Mouse (Mus musculus): ENCODE measurements around the gene Zfp523. TPM values are rescaled to one million over a fixed set of nuclear protein-coding genes. Genes with fewer than 3 reads are reported as not detected.

The Zfp523 gene
- polyA plus RNA-seq, 1 experiment from 2014 or later = 19.2 TPM

DNA sequence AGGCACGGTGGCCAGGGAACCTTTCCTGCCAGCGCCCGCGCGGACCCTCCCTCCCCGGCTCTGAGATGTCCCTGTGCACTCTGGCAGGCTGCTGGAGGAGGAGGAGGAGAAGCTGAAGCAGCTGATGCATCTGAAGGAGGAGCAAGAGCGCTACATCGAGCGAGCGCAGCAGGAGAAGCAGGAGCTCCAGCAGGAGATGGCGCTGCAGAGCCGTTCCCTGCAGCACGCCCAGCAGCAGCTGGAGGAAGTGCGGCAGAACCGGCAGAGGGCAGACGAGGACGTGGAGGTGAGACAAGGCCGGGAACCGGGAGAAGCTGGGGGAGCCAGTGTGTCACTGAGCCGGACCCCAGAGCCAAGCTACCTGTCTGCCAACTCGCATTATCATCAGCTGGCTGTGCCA lies 49.1 kb downstream of the Zfp523 start:
- H3K9ac ChIP-seq (ENCODE audit: low read length) = peak overlapping the region; percentile 25; the same call in 1 of the 2 replicates
- H3K9me3 ChIP-seq (ENCODE audit: control insufficient read depth, low read length) = no peaks in the 10 kb centered on the region
- H3K36me3 ChIP-seq (ENCODE audit: control insufficient read depth, insufficient read depth, low read length) = no peaks in the 10 kb centered on the region
- H3K4me1 ChIP-seq (ENCODE audit: control insufficient read depth in 2 of 2, insufficient read depth in 2 of 2, low read length in 2 of 2) = peaks cover 5 to 9% of the 10 kb centered on the region in 2 experiments; a peak in 3 of 4 replicates
- WGBS = 2% methylated on average over 21 of the region's 21 CpGs
- ATAC-seq (ENCODE audit: insufficient number of reproducible peaks, insufficient read depth, low FRiP score, low read depth) = peak; percentile 32; the same call in 1 of the 2 replicates
- peak overlapping the region; percentile 26 to 34; a peak in 2 of 4 replicates for H3K4me3 ChIP-seq (ENCODE audit: control insufficient read depth in 1 of 2, insufficient read depth in 1 of 2, low read depth in 1 of 2, low read length in 2 of 2)
- no peak overlapping the region for H3K27ac ChIP-seq (replicated peaks in 1 of 2; ENCODE audit: control insufficient read depth in 1 of 2, insufficient read depth in 1 of 2, low read depth in 2 of 2, low read length in 2 of 2)
- peak overlapping the region; percentile 63 for H3K4me2 ChIP-seq (ENCODE audit: low read length)
- H3K27me3 ChIP-seq (ENCODE audit: control insufficient read depth, insufficient read depth, low read length) = no peaks in the 10 kb centered on the region

DNA sequence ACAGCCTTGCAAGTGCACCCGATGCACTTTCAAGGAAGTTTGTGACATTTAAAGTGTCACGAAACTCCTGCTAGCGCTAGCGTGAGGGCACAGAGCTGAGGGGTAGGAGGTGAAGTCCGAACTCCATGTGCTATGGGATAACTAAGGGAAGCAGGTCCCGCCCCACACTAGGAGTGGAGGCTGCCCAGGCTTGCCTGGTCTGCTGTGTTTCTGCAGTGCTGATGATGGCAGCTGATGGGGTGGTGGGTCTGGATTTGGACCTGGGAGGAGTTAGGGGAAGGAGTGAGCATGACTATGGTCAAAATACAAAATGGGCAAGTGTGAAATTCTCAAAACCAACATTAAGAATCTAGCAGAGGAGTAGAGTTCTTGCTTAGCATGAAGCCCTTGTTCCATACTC lies 53.6 kb downstream of the Zfp523 start:
- Histone ChIP-seq H3K27me3 (ENCODE audit: control insufficient read depth, insufficient read depth, low read length) (no peaks in the 10 kb centered on the region), H3K4me2 (ENCODE audit: low read length) (no peak overlapping the region), H3K4me1 (ENCODE audit: control insufficient read depth in 2 of 2, insufficient read depth in 2 of 2, low read length in 2 of 2) (peaks cover 3 to 16% of the 10 kb centered on the region in 2 experiments; a peak in 3 of 4 replicates), H3K9me3 (ENCODE audit: control insufficient read depth, low read length) (no peaks in the 10 kb centered on the region), H3K4me3 (ENCODE audit: control insufficient read depth in 1 of 2, insufficient read depth in 1 of 2, low read depth in 1 of 2, low read length in 2 of 2) (no peak overlapping the region), H3K9ac (ENCODE audit: low read length) (no peak overlapping the region), H3K36me3 (ENCODE audit: control insufficient read depth, insufficient read depth, low read length) (no peaks in the 10 kb centered on the region), H3K27ac (replicated peaks in 1 of 2; ENCODE audit: control insufficient read depth in 1 of 2, insufficient read depth in 1 of 2, low read depth in 2 of 2, low read length in 2 of 2) (no peak overlapping the region)
- no peak for ATAC-seq (ENCODE audit: insufficient number of reproducible peaks, insufficient read depth, low FRiP score, low read depth)
- WGBS = 74% methylated on average over 6 of the region's 6 CpGs

DNA sequence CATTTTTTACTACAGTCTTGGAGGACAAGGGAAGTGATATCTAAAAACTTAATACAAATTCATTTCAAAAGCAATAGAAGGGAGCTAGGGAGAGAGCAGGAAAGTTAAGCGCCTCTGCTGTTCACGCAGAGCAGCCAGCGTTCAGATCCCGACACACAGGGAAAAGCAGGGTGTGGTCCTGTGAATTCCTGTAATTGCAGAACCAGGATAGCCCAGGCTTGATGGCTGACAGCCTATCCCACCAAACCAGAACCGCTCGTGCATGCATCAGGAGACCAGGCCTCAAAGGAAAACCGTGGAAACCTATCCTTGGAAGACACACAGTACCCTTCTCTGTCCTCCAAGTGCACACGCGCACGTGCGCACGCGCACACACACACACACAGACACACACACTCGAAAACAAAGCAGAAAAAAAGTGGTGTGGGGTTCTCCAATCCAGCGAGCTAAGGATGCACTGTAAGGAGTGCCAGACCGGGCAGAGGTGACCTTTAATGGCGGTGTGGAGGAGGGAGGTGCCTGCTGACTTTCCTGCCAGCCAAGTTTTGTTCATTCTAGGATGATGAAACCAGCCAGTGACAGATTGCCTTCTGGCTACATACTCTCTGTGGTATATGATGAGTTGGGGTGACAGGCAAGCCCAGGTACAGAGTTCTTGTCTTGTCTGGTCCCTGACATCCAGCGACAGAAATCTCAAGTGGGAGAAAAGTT lies 54.3 kb downstream of the Zfp523 start:
- Histone ChIP-seq H3K4me3 (ENCODE audit: control insufficient read depth in 1 of 2, insufficient read depth in 1 of 2, low read depth in 1 of 2, low read length in 2 of 2) (no peak overlapping the region), H3K9ac (ENCODE audit: low read length) (no peak overlapping the region), H3K9me3 (ENCODE audit: control insufficient read depth, low read length) (no peaks in the 10 kb centered on the region), H3K4me2 (ENCODE audit: low read length) (no peak overlapping the region), H3K27ac (replicated peaks in 1 of 2; ENCODE audit: control insufficient read depth in 1 of 2, insufficient read depth in 1 of 2, low read depth in 2 of 2, low read length in 2 of 2) (no peak overlapping the region), H3K4me1 (ENCODE audit: control insufficient read depth in 2 of 2, insufficient read depth in 2 of 2, low read length in 2 of 2) (peaks cover 3 to 16% of the 10 kb centered on the region in 2 experiments; a peak in 3 of 4 replicates), H3K36me3 (ENCODE audit: control insufficient read depth, insufficient read depth, low read length) (no peaks in the 10 kb centered on the region), H3K27me3 (ENCODE audit: control insufficient read depth, insufficient read depth, low read length) (no peaks in the 10 kb centered on the region)
- ATAC-seq (ENCODE audit: insufficient number of reproducible peaks, insufficient read depth, low FRiP score, low read depth) = no peak
- WGBS = 79% methylated on average over 18 of the region's 18 CpGs

DNA sequence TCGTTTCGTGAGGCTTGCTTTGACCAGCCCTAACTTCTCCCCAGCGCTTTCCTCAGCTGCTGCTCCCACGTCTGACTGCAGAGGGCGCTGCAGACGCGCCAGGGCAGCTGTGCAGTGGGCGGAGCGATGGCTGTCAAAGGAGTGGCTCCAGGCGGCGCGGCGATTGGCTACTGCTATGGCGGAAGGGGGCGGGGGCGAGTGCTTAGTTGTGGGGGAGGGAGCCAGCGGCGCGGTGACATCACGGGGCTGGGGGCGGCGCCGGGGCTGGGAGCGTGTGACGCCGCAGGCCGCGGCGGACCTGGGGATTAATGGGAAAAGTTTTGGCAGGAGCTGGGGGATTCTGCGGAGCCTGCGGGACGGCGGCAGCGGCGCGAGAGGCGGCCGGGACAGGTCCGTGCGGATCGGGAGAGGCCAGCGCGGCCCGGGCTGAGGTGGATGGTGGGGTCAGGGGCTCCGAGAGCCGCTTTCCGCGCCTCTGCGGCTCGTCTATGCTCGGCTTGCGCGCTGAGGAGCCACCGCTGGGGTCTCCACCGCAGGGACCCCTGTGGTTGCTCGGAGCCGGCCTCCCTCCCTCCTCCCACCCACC lies 55.6 kb downstream of the Zfp523 start, which contains the start of gene Ppard:
Gene Ppard (plus strand): TSS at position 226 of the 586 bp plus-strand sequence.
- H3K4me1 ChIP-seq (ENCODE audit: control insufficient read depth in 2 of 2, insufficient read depth in 2 of 2, low read length in 2 of 2) = peaks cover 3 to 12% of the 10 kb centered on the region in 2 experiments; a peak in 3 of 4 replicates
- no peaks in the 10 kb centered on the region for H3K9me3 ChIP-seq (ENCODE audit: control insufficient read depth, low read length)
- peak within 1 kb of the TSS; percentile 96 for H3K9ac ChIP-seq (ENCODE audit: low read length)
- H3K4me2 ChIP-seq (ENCODE audit: low read length) = peak within 1 kb of the TSS; percentile 89
- H3K27me3 ChIP-seq (ENCODE audit: control insufficient read depth, insufficient read depth, low read length) = no peaks in the 10 kb centered on the region
- ATAC-seq (ENCODE audit: insufficient number of reproducible peaks, insufficient read depth, low FRiP score, low read depth) = peak; percentile 96
- under 1% methylated on average over 52 of the region's 57 CpGs for WGBS
- 0 out of 2 replicates have a peak, but pooled peaks cover 7% of the 10 kb centered on the region for H3K36me3 ChIP-seq (ENCODE audit: control insufficient read depth, insufficient read depth, low read length)
- peak within 1 kb of the TSS; percentile 87 to 88 for H3K4me3 ChIP-seq (ENCODE audit: control insufficient read depth in 1 of 2, insufficient read depth in 1 of 2, low read depth in 1 of 2, low read length in 2 of 2)
- H3K27ac ChIP-seq (replicated peaks in 1 of 2; ENCODE audit: control insufficient read depth in 1 of 2, insufficient read depth in 1 of 2, low read depth in 2 of 2, low read length in 2 of 2) = peak within 1 kb of the TSS; percentile 72 to 84

DNA sequence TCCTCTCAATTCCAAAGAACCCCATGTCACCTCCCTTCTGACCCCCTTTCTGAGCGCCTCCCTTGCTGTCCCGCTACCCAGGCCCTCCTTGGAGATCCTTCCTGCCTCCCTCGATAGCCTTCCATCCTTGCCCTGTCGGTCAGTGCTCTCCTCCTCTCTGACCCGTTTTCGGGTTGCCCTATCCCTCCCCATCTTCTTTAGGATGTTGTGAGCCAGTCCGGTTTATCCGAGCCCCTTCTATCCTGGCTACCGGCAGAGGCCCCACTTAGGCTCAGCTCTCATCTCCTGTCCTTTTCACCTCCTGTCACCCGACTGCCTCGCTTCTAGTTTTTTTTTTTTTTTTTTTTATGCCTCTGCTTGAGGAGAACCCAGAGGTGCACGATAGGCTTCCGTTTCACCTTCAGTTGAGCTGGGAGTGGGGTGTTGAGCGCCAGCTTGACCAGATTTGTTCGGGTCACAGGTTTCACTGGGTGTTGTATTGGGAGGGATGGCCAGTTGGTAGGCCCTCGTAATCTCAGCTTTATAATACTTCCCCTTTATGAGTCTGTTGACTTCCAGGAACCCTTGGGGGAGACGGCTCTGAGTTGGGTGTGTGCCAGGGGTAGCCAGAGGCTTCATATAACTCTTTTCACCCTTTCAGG lies 56.3 kb downstream of the Zfp523 start:
- no peak for ATAC-seq (ENCODE audit: insufficient number of reproducible peaks, insufficient read depth, low FRiP score, low read depth)
- H3K4me3 ChIP-seq (ENCODE audit: control insufficient read depth in 1 of 2, insufficient read depth in 1 of 2, low read depth in 1 of 2, low read length in 2 of 2) = peak overlapping the region; percentile 87 to 88
- 0 out of 2 replicates have a peak, but pooled peaks cover 7% of the 10 kb centered on the region for H3K36me3 ChIP-seq (ENCODE audit: control insufficient read depth, insufficient read depth, low read length)
- H3K9ac ChIP-seq (ENCODE audit: low read length) = peak overlapping the region; percentile 96
- peaks cover 3 to 12% of the 10 kb centered on the region in 2 experiments; a peak in 3 of 4 replicates for H3K4me1 ChIP-seq (ENCODE audit: control insufficient read depth in 2 of 2, insufficient read depth in 2 of 2, low read length in 2 of 2)
- peak overlapping the region; percentile 50 to 84; a peak in 3 of 4 replicates for H3K27ac ChIP-seq (replicated peaks in 1 of 2; ENCODE audit: control insufficient read depth in 1 of 2, insufficient read depth in 1 of 2, low read depth in 2 of 2, low read length in 2 of 2)
- H3K9me3 ChIP-seq (ENCODE audit: control insufficient read depth, low read length) = no peaks in the 10 kb centered on the region
- no peaks in the 10 kb centered on the region for H3K27me3 ChIP-seq (ENCODE audit: control insufficient read depth, insufficient read depth, low read length)
- peak overlapping the region; percentile 89 for H3K4me2 ChIP-seq (ENCODE audit: low read length)
- WGBS = 5% methylated on average over 17 of the region's 17 CpGs

DNA sequence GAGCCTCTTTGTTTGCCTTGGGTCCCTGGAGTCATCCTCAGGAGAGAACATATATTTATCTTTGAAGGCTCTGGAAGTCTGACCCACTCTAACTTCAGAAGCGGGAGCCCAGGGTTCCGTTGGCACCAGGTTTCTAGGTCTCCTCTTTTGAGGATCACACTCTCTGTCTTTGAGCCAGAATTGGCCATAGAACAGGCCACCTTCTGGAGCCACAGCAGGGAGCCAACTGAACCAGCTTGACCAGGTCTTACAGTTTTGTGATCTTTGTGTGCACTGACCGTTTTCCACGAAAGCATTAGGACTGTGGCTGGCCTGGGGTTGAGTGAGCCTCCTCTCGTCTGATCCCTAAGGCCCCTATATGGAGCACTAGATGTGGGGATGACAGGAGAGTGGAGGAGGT lies 57.7 kb downstream of the Zfp523 start:
- Histone ChIP-seq H3K4me2 (ENCODE audit: low read length) (no peak overlapping the region), H3K27ac (replicated peaks in 1 of 2; ENCODE audit: control insufficient read depth in 1 of 2, insufficient read depth in 1 of 2, low read depth in 2 of 2, low read length in 2 of 2) (no peak overlapping the region), H3K27me3 (ENCODE audit: control insufficient read depth, insufficient read depth, low read length) (no peaks in the 10 kb centered on the region), H3K4me1 (ENCODE audit: control insufficient read depth in 2 of 2, insufficient read depth in 2 of 2, low read length in 2 of 2) (peaks cover 3 to 12% of the 10 kb centered on the region in 2 experiments; a peak in 3 of 4 replicates), H3K9ac (ENCODE audit: low read length) (0 out of 2 replicates have a peak overlapping the region, but pooled peaks have one; percentile 38), H3K9me3 (ENCODE audit: control insufficient read depth, low read length) (no peaks in the 10 kb centered on the region), H3K4me3 (ENCODE audit: control insufficient read depth in 1 of 2, insufficient read depth in 1 of 2, low read depth in 1 of 2, low read length in 2 of 2) (no peak overlapping the region), H3K36me3 (ENCODE audit: control insufficient read depth, insufficient read depth, low read length) (peaks cover 12% of the 10 kb centered on the region; the same call in 1 of the 2 replicates)
- 91% methylated on average over 5 of the region's 5 CpGs for WGBS
- ATAC-seq (ENCODE audit: insufficient number of reproducible peaks, insufficient read depth, low FRiP score, low read depth) = no peak

DNA sequence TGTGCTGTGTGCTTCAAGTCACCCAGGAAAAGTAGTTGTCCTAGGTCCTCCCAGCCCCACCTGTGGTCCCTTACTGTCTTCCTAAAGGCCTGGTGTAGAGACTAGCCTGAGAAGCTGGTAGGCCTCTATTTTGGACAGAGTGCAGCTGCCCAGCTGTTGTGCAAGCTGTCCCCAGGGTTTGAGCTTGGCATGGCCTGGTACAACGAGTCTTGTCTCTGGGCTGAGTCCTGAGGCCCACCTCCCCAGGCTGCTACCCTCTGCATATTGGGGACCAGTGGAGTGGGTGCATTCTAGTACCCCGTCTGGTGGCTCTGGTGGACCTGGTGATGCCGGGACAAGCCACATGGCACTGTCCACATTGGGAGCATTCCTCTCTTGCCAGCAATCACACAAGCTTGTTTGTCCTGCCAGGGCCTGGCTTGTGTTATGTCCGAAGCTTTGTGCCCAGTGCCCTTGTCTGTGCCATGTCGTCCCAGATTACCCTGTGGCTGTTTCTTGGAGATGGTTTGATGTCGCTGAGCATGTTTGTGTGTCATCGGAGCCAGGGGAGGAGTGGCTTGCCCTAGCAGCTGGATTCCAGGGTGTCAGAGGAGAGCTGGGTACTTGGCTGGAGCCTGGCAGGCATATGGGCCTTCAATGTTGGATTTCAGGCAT lies 59.2 kb downstream of the Zfp523 start:
- Histone ChIP-seq H3K4me3 (ENCODE audit: control insufficient read depth in 1 of 2, insufficient read depth in 1 of 2, low read depth in 1 of 2, low read length in 2 of 2) (no peak overlapping the region), H3K4me1 (ENCODE audit: control insufficient read depth in 2 of 2, insufficient read depth in 2 of 2, low read length in 2 of 2) (peaks cover 3 to 12% of the 10 kb centered on the region in 2 experiments; a peak in 3 of 4 replicates), H3K27me3 (ENCODE audit: control insufficient read depth, insufficient read depth, low read length) (no peaks in the 10 kb centered on the region), H3K27ac (replicated peaks in 1 of 2; ENCODE audit: control insufficient read depth in 1 of 2, insufficient read depth in 1 of 2, low read depth in 2 of 2, low read length in 2 of 2) (no peak overlapping the region), H3K9me3 (ENCODE audit: control insufficient read depth, low read length) (no peaks in the 10 kb centered on the region), H3K36me3 (ENCODE audit: control insufficient read depth, insufficient read depth, low read length) (peaks cover 18% of the 10 kb centered on the region; the same call in 1 of the 2 replicates), H3K9ac (ENCODE audit: low read length) (no peak overlapping the region), H3K4me2 (ENCODE audit: low read length) (no peak overlapping the region)
- WGBS = 76% methylated on average over 7 of the region's 7 CpGs
- ATAC-seq (ENCODE audit: insufficient number of reproducible peaks, insufficient read depth, low FRiP score, low read depth) = no peak
